Mouse (Mus musculus) adipocyte (in vitro differentiated cells): Measurements from ENCODE around the gene Kif7.
A peak's percentile ranks its signal among the peaks of the same experiment; 100 is the strongest.

Source experiments
- DNase-seq: peaks from one replicate; pipeline ENCODE4 v3.0.0-alpha.2; 2016; ENCODE audit warnings: low spot score

The Kif7 gene

GRCm38 (mm10) chr7:79715187-79715981, at the start of gene Kif7:
Gene Kif7 (minus strand): TSS chr7:79715720.
- DNase-seq, result peak; percentile 66

- no peak for DNase-seq
Measured at GRCm38 (mm10) chr7:79762106-79762505, 46.6 kb upstream of the Kif7 start.

- peak; percentile 33 for DNase-seq
Measured at GRCm38 (mm10) chr7:79761124-79761876, 45.8 kb upstream of the Kif7 start.

GRCm38 (mm10) chr7:79759766-79760165, 44.2 kb upstream of the Kif7 start:
- no peak for DNase-seq

GRCm38 (mm10) chr7:79758176-79758575, 42.7 kb upstream of the Kif7 start:
- DNase-seq, result peak; percentile 86

- DNase-seq, result no peak
Measured at GRCm38 (mm10) chr7:79756334-79756733, 40.8 kb upstream of the Kif7 start.

- DNase-seq, result no peak
Measured at GRCm38 (mm10) chr7:79749511-79749910, 34.0 kb upstream of the Kif7 start.

- no peak for DNase-seq
Measured at GRCm38 (mm10) chr7:79747659-79748058, 32.1 kb upstream of the Kif7 start.

- no peak for DNase-seq
Measured at GRCm38 (mm10) chr7:79744585-79744984, 29.1 kb upstream of the Kif7 start.

- DNase-seq, result no peak
Measured at GRCm38 (mm10) chr7:79744051-79744450, 28.5 kb upstream of the Kif7 start.

- DNase-seq, result peak; percentile 86
Measured at GRCm38 (mm10) chr7:79742659-79743536, 27.4 kb upstream of the Kif7 start, which contains the start of the genes Pex11a and Wdr93. Gene Pex11a (minus strand): TSS chr7:79743131. Gene Wdr93 (plus strand): TSS chr7:79743163.

- DNase-seq, result no peak
Measured at GRCm38 (mm10) chr7:79742277-79742658, 26.7 kb upstream of the Kif7 start.

GRCm38 (mm10) chr7:79740279-79740678, 24.8 kb upstream of the Kif7 start:
- DNase-seq, result peak; percentile 70

GRCm38 (mm10) chr7:79738913-79739312, 23.4 kb upstream of the Kif7 start:
- peak; percentile 38 for DNase-seq

- DNase-seq, result no peak
Measured at GRCm38 (mm10) chr7:79736511-79736910, 21.0 kb upstream of the Kif7 start.

GRCm38 (mm10) chr7:79734563-79734962, 19.0 kb upstream of the Kif7 start:
- DNase-seq, result peak; percentile 96

GRCm38 (mm10) chr7:79732622-79733021, 17.1 kb upstream of the Kif7 start, which contains the start of gene Plin1:
Gene Plin1 (minus strand): TSS chr7:79732903.
- DNase-seq, result peak; percentile 88

GRCm38 (mm10) chr7:79731438-79731837, 15.9 kb upstream of the Kif7 start:
- peak; percentile 44 for DNase-seq

GRCm38 (mm10) chr7:79729743-79730370, 14.3 kb upstream of the Kif7 start:
- peak; percentile 60 for DNase-seq

- peak; percentile 72 for DNase-seq
Measured at GRCm38 (mm10) chr7:79729169-79729568, 13.6 kb upstream of the Kif7 start.

- peak; percentile 77 for DNase-seq
Measured at GRCm38 (mm10) chr7:79728219-79728618, 12.7 kb upstream of the Kif7 start.
